Mouse (Mus musculus) gastrocnemius, postnatal 36 days (tissue): ENCODE measurements at regions not wholly inside any gene's neighbourhood (a gene's known extent, or its start where the extent isn't known, plus 50 kb on each side); places are given as distances from the start of the nearest gene placed in this dataset.

Experiments used
- DNase-seq, 2 experiments: peaks; one replicate each; pipeline ENCODE4 v3.0.0; 2022
- intact Hi-C: fragments of 180-260 bp; cut with DNase I; formaldehyde crosslinking; loops from one replicate; pipeline ENCODE4 v1.15.1; 2025

GRCm38 (mm10) chr7:35991141-35991540 is 188.3 kb upstream of the Zfp507 start:
- no peak for DNase-seq
- intact Hi-C loops = no loop called here

GRCm38 (mm10) chr7:35989456-35989855 is 186.7 kb upstream of the Zfp507 start:
- intact Hi-C loops = no loop called here
- DNase-seq = no peak

GRCm38 (mm10) chr7:35988449-35989109 is 185.8 kb upstream of the Zfp507 start:
- intact Hi-C loops = no loop called here
- no peak for DNase-seq

- intact Hi-C loops = no loop called here
- no peak for DNase-seq
These were observed 175.2 kb upstream of the Zfp507 start for GRCm38 (mm10) chr7:35977986-35978385.

GRCm38 (mm10) chr7:35958731-35959130 is 155.9 kb upstream of the Zfp507 start:
- no peak for DNase-seq
- intact Hi-C loops = no loop called here

- no peak for DNase-seq
- intact Hi-C loops = no loop called here
These were observed 155.2 kb upstream of the Zfp507 start for GRCm38 (mm10) chr7:35958052-35958451.

- no peak for DNase-seq
- intact Hi-C loops = no loop called here
These were observed 146.0 kb upstream of the Zfp507 start for GRCm38 (mm10) chr7:35948794-35949193.

GRCm38 (mm10) chr7:35948389-35948788 is 145.6 kb upstream of the Zfp507 start:
- no peak for DNase-seq
- intact Hi-C loops = no loop called here

- DNase-seq = no peak
- intact Hi-C loops = no loop called here
These were observed 138.3 kb upstream of the Zfp507 start for GRCm38 (mm10) chr7:35941086-35941485.

GRCm38 (mm10) chr7:35938123-35938869 is 135.5 kb upstream of the Zfp507 start:
- no peak for DNase-seq
- intact Hi-C loops = no loop called here

GRCm38 (mm10) chr7:35926749-35927148 is 123.9 kb upstream of the Zfp507 start:
- DNase-seq = no peak
- intact Hi-C loops = no loop called here

- intact Hi-C loops = no loop called here
- DNase-seq = no peak
These were observed 119.8 kb upstream of the Zfp507 start for GRCm38 (mm10) chr7:35922582-35922981.

- intact Hi-C loops = no loop called here
- no peak for DNase-seq
These were observed 118.1 kb upstream of the Zfp507 start for GRCm38 (mm10) chr7:35920884-35921283.

- intact Hi-C loops = no loop called here
- DNase-seq = peak; percentile 68 to 71
These were observed 117.4 kb upstream of the Zfp507 start for GRCm38 (mm10) chr7:35920194-35920609.

GRCm38 (mm10) chr7:35910109-35910706 is 107.4 kb upstream of the Zfp507 start:
- no peak for DNase-seq
- intact Hi-C loops = loop anchor here (5.0 kb wide), 1 partner anchor 1062 kb away; no protein-coding TSS in a partner anchor

GRCm38 (mm10) chr7:35901942-35902381 is 99.2 kb upstream of the Zfp507 start:
- intact Hi-C loops = loop anchor here (2.0 to 10.0 kb wide), 2 partner anchors 623 to 1443 kb away; no protein-coding TSS in a partner anchor

GRCm38 (mm10) chr7:35898701-35899445 is 96.1 kb upstream of the Zfp507 start:
- intact Hi-C loops = no loop called here
- no peak for DNase-seq

More at GRCm38 (mm10) chr7:35901942-35902381, 99.2 kb upstream of the Zfp507 start:
- peak; percentile 36 to 59 for DNase-seq

GRCm38 (mm10) chr7:35893292-35893691 is 90.5 kb upstream of the Zfp507 start:
- intact Hi-C loops = no loop called here
- DNase-seq = no peak

GRCm38 (mm10) chr7:35886051-35886450 is 83.2 kb upstream of the Zfp507 start:
- intact Hi-C loops = no loop called here
- no peak for DNase-seq

GRCm38 (mm10) chr7:35879755-35880304 is 77.0 kb upstream of the Zfp507 start:
- peak; percentile 54 to 72 for DNase-seq
- intact Hi-C loops = loop anchor here (5.0 kb wide), 1 partner anchor 1477 kb away; no protein-coding TSS in a partner anchor
